Mouse (Mus musculus): ENCODE measurements around the gene Cdc42ep4.

The Cdc42ep4 gene

DNA sequence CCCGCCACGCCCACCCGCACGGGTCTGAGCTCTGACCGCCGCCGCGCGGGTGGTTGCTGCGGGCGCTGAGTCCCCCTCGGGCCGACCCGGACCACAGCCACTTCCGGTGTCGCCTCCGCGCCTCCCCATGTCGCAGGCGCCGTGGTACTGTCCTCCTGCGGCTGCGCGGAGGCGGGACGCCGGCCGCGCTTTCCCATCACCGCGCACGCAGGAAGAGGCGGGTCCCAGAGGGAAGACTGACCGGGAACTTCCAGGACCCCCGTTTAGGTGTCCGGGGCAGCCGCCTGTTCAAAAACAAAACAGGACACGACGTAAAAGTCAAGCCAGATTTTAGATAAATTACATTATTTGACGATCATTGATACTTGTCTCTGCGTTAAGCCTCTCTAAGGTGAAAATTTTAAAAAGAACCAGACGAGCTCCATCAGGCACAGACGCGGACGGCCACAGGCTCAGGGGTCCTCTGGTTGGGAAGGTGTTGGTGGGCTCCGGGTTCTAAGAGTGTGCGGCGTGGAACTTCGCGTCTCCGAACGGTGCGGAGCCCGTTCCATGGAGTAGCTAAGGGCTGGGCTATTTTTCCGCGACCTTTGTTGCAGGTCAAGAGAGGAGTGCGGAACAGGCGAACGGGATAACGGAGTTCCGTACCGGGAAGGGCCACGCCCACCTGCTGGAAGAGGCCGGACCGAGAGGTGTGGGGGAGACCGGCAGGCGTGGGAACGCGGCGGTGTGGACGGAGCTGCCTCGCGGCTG is 67.5 kb downstream of the Cdc42ep4 start, which contains the start of the genes Fam104a and D11Wsu47e:
Gene Fam104a, minus strand, starts transcription at position 199 of the 750 bp plus-strand sequence.
Gene D11Wsu47e, plus strand, starts transcription at position 456 of the 750 bp plus-strand sequence.
- DNase-seq (ENCODE audit: low spot score): peak; percentile 94

DNA sequence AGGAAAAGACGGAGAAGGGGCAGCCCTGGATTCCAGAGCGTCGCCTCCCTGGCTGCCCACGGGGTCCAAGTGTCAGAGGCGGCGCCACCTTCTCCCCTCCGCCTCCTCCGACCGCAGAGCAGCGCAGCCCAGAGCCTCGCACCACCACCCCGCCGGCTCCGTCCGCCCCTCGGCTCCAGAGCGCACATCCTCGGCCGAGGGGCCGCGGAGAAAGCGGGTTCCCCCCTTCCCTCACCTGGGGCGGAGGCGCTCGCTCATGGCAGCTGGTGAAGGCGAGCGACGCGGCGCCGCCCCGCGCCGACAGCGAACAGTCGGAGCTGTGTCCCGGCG is 68.1 kb downstream of the Cdc42ep4 start:
- no peak for DNase-seq (ENCODE audit: low spot score)

DNA sequence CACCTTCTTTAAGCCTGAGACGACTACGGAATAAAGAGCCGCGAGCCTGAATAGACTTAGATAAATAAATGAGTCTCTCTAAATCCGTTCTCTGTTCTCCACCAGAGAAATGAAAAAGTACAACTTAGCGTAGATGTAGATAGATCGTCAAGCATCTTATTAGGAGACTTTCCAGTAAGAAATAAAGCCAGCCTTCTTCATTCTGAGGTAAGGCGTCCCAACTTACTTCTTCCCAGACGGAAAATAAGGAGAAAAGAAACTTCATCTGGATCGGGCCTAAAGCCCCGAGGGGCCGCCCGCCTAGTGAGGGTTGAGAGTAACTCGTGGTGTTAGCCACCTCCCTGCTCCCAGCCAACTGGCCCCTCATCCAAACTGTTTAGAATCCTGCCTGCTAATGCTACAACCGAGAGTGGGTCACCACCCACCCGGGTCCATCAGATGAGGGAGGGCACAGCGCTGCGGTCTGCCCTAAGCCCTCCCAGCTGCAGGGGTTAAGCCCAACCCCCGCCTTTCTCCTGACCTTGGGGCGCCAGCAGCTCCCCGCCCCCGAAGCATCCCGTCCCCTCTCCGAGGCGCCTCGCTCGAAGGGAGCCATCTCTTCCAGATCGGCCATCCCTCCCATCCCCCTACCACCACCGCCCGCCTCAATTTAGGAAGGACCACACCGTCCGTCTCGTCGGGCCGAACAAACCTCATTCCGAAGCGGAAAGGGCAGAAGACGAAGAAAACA is 68.6 kb downstream of the Cdc42ep4 start:
- DNase-seq (ENCODE audit: low spot score): peak; percentile 47

DNA sequence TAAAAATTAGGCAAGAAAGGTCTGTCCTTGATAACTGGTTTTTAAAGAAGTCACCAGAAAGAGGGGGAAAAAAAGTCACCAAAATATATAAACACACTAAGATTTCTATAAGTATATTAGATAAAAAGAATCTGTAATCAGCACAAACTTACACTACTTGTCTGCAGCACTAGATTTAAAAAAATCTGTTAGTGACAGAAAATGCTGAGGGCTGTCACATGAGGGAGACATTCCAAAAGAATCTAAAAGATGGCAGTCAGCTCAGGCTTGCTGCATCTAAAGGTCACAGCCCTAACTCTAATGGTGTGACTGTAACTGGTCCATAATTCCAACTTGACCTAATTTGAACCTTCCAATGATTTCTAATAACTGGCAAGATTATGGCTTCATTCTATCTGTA is 69.7 kb downstream of the Cdc42ep4 start:
- no peak for DNase-seq (ENCODE audit: low spot score)

DNA sequence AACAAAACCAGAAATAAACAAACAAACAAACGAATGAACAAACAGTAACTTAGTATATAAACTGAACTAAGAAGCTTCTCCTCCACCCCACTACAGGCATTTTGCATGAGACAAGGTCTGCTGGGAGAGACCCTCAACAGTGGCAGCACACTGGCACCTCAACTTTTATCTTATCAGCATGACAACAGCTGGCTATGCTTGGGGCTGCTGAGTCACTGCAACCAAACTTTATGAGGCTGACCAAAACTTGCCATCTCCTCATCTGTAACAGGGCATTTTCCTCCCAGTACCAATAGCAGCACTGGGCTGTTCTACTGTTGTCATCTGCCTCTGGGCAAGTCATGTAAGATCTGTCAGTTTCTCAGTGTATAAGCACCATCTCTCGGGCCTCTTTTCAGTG is 70.7 kb downstream of the Cdc42ep4 start:
- no peak for DNase-seq (ENCODE audit: low spot score)

DNA sequence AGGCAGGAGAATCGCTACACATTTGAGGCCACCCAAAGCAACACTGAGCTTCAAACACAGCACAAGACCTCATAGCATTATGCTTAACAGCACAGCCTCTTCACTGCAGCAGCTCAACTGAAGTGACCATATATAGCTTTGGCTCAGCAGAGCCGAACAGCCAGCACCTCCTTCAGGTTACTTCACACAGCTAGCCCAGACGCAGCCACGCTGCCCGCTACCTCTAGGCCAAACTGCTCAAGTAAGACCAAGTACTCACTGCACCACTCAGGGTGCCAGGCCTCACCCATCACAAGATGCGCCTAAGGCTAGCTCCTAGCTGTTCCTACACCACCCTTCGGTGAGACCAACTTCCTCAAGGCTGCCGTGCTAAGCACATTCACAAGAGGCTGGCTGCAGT is 73.3 kb downstream of the Cdc42ep4 start:
- no peak for DNase-seq (ENCODE audit: low spot score)

DNA sequence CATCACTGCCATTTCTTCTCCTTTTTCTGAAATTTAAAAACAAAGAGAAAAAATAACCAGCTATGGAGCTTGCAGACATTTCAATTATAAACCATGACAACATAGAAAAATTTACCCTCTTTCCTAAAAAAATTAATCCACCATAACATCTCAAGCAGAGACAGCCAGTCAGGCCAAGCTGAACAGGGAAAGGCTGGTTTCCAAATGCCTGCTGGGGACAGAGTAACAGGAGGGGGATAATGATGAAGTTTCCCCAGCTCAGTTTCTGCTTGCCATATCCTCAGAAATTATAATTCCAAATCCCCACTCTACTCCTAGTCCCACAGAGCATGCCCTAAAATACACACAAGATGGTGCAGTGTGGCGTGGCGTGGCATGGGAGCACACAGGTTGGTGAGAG is 74.3 kb downstream of the Cdc42ep4 start:
- DNase-seq (ENCODE audit: low spot score): no peak
